Mouse (Mus musculus) lung, adult 2 months (tissue): ENCODE measurements around the gene Ung.

Experiments
- CTCF ChIP-seq: fragments of 200-500 bp; IDR thresholded peaks from 2 replicates; pipeline ENCODE4 v1.5.1; 2011; ENCODE audit warnings: mild to moderate bottlenecking, low read length, control low read depth; ENCODE audit not compliant: insufficient read depth
- POLR2A ChIP-seq: fragments of 200-500 bp; IDR thresholded peaks from 2 replicates; pipeline ENCODE4 v1.6.1; 2011; ENCODE audit warnings: low read depth, mild to moderate bottlenecking, control low read depth, low read length, borderline replicate concordance; ENCODE audit errors: extremely low read depth

DNA sequence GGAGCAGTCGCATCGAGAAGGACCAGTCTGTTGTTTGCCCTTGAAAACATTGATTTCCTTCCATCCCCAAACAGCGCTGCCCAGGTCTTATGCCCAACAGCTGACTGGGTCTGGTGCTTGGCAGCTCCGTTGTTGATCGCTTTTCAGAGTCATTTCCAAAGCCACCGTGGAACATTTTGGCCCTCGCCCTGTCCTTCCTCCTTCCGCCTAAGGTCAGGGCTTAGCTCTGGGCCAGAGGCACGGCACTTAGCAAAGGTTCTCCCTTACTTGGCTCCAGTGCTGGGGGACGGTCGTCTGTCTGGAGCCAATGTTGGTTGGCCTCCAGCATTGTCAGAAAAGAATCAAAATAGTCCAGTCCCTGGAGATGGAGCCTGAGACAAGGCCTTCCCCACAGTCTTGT lies 49.4 kb downstream of the Ung start:
- TF ChIP-seq CTCF (no peak), POLR2A (peak; percentile 42; the same call in 1 of the 2 replicates)
